Mouse (Mus musculus): ENCODE measurements around the gene Sync.

DNA sequence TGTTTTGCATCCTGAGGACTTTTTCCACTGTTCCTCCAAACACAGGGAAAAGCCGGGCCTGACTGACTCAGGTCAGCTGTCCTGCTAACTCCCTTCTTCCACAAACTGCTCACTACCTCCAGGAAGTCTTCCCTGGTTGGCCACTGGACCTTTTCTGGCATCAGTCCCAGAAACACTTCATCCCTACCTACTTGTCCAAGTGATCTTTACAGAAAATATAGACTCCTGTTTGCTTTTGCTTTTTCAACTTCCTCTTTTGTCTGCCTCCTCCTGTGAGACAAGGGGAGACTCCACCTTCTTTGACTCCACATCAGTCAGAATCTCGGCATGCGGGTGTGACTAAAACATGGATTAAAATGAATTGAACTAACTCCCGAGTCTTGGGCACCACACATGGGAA lies 42.6 kb upstream of the Sync start:
- TF ChIP-seq CTCF (IDR thresholded peaks at IDR 0.05; ENCODE audit: low read depth, low read length) (no peak), POLR2A (IDR thresholded peaks at IDR 0.05; ENCODE audit: borderline replicate concordance, low read depth, low read length) (no peak)
